Mouse (Mus musculus) liver, adult 2 months (tissue): Measurements from ENCODE around the gene Nol10.

Experiments used
- CTCF ChIP-seq: fragments of 200-500 bp; IDR thresholded peaks from 2 replicates; pipeline ENCODE4 v1.5.1; 2011; ENCODE audit warnings: low read depth, low read length, control low read depth
- POLR2A ChIP-seq: fragments of 200-500 bp; IDR thresholded peaks from 2 replicates; pipeline ENCODE4 v1.6.1; 2011; ENCODE audit warnings: low read length, control low read depth; ENCODE audit not compliant: insufficient read depth; ENCODE audit errors: extremely low read depth

DNA sequence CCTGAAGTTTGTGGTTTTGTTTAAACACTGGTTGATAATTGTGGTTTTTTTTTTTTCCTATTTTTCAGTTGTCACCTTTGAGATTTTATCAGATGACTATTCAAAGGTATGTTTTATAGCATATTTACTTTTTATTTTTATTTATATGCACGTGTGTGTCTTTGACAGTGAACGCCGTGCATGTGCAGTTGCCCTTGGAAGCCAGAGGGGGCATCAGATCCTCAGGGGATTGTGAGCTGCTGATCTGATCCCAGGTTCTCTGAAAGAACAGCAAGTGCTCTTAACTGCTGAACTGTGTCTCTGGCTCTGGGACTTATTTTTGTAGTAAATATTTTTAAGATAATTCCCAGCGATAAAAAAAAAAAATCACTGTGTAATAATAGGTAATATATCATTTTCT, 8.6 kb downstream of the Nol10 start:
- TF ChIP-seq POLR2A (no peak), CTCF (peak; percentile 48)
